Mouse (Mus musculus): Measurements from ENCODE around the gene Kpnb1.
"Not testable (repeated sequence)": the region's sequence is repeated elsewhere in the genome, so short reads cannot be mapped to it uniquely, and the experiment has no call there.

Gene Kpnb1

DNA sequence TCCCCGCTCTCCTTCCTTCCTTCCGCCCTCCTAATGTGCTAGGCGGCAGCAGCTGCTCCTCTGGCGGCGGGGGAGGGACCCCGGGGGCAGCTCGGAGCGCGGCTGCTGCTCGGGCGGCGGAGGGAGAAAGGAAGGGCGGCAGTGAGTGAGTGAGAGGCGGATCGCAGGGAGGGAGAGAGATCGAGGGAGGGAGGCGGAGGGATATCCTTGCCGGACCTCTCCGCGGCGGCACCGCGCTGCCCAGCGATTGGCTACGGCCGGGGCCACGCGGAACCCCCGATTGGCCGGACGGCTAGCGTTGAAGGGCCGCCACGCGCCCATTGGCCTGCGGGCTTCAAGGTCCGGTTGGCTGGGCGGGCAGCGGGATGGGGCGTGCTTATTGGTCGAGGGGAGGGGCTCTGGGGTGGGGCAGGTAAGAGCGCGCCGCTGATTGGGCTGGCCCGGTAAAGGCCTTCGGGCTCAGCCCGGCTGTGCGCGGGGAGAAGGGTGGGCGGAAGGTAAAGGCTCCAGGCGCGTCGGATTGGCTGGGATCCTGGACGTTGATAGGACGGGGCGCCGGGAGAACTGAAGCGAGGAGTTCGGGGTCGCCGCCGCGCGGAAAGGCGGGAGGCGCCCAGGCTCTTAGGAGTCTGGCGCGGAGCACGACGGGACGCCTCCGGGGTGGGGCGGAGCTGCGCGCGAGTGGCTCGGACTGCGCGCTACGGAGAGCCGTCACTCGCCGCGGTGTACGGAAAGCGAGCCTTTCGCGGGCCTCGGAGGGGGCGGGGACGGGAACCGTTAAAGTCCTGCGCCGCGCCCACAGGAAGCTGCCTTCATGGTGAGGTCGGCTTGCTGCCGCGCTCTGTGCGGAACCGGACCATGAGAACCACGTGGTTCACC is at the start of gene Kpnb1:
Kpnb1 (minus strand) TSS at position 118 of the 879 bp plus-strand sequence.
- DNase-seq = peak; percentile 100

DNA sequence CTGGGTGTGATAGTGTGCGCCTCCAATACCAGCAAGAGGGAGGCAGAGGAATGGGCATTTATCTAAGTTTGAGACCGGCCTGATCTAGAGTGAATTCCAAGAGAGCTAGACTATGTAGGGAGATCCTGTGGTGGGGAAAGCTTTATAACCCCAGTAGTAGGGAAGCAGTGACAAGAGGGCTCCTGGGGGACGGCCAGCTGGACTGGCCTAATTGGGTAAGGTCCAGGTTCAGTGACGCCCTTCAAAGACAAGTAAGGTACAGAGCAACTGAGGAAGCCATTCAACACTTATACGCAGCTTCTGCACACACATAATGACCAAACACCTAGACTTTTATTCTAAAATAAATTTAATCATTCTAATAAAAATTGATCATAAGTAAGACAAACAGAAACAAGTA is 44.8 kb upstream of the Kpnb1 start:
- DNase-seq = no peak

DNA sequence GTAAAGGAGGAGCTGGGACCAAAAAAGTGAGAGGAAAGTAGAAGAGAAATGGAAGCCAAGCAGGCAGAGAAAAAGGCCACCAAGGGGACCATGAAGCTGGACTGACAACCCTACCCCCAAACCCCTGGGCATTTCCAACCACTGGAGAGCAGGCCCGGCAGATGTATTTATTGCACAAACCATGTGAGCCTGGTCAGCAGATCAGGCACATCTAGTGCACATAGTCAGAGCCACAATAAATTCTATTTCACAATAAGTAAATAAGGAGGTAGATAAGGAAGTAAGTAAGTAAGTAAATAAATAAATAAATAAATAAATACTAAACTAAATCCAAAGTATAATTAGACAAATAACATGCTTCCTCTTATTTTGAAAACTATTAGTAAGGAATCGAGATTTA is 41.7 kb upstream of the Kpnb1 start:
- no peak for DNase-seq

DNA sequence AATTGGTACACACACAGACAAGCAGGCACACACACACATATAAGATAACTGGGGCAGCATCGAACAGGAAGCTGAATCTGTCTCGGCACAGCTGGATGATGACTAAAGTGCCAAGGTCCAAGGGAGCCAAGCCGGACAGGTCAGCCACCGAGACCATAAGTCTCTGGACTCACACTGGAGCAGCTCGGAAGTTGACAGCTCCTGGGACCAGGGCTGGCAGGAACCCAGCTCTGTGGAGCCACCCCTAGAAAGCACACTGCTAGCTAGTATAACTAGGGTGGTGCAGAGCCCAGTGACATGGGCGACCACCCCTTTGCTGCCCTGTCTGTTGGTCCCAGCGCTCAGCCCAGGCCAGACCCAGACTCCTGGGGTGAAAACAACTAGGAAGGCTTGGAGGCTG is 41.3 kb upstream of the Kpnb1 start:
- no peak for DNase-seq

DNA sequence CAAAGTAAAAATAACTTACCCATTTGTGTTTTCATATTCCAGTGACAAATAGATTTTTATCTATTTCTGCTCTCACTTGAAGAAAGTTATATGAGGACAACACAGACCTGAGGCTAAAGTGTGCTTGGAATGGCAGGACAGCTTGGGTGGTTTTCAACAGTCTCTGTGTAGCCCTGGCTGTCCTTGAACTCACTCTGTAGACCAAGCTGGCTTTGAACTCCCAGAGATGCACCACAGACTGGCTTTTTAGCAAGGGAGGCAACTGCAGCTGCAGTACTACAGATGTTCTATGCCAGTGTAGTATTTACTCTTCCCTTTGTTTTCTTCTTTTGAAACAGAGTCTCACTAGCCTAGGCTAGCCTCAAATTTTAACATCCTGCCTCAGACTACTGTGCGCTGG is 38.5 kb upstream of the Kpnb1 start:
- DNase-seq = no peak

DNA sequence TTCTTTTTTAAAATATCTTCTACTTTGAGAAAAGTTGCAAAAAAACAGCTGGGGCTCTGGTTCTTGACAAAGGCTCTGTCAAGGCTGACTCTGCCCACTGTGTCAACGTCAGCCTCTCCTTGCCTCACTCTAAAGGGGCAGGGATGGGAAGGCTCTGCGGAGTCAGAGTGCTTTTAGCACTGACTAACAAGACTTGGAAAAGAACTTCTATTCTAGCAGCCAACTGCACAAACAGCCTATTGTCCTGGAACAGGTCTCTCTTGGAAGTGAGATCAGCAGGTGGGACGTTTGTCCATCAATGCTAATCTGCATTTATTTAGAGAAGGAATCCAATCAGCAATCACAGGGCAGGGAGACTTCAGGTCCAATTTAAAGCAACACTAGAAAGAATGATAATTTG is 35.8 kb upstream of the Kpnb1 start:
- DNase-seq = no peak

DNA sequence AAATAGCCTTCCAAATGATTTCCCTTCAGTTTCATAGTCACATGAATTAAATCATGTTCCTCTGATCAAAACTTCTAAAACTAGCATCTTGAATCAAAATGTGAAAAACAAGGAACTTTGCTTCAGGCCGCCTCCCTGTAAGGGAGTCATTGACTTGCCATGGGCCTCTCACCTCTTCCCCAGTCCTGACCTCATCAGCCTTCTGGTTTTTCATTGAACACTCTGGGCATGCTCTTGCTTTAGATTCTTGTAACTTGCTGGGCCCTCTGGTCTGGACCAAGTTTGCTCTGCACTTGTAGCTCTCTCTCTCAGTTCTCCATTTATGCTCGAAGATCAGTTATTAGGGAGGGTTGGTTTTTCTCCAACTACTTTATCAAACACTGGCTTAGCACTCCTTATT is 33.9 kb upstream of the Kpnb1 start:
- DNase-seq = no peak

DNA sequence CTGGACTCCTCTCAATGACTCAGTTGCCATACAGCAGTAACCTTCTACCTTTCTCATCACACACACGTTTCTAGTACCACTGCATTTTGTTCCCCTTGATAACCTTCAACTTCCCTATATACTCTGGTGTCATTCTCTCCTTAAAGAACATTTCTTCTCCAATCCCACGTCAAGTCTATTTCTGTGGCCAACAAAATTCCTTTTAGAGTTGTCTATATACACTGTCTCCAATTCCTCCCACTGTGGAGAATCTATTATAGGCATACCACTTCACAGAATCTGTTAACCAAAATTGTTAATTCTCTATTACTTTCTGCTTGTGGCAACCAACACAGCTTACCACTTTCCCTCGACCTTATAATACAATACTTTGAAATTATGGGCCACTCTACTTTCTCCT is 32.5 kb upstream of the Kpnb1 start:
- no peak for DNase-seq

DNA sequence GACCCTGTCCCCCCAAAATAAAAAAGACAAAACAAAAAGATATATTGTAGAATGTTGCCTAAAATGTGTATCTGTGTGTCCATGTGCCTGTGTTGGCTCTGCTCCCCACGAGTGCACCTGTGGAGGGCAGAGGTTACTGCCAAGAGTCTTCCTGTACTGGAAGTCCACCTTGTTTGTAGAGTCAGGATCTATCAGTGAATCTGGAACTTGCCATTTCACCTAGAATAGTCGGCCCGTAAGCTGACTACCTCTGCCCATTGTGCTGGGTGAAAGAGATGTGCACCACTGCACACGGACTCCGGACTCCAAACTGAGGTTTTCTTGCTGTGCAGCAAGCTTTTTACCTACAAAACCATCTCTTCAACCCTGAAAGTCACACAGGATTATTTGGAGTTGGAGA is 26.7 kb upstream of the Kpnb1 start:
- no peak for DNase-seq

DNA sequence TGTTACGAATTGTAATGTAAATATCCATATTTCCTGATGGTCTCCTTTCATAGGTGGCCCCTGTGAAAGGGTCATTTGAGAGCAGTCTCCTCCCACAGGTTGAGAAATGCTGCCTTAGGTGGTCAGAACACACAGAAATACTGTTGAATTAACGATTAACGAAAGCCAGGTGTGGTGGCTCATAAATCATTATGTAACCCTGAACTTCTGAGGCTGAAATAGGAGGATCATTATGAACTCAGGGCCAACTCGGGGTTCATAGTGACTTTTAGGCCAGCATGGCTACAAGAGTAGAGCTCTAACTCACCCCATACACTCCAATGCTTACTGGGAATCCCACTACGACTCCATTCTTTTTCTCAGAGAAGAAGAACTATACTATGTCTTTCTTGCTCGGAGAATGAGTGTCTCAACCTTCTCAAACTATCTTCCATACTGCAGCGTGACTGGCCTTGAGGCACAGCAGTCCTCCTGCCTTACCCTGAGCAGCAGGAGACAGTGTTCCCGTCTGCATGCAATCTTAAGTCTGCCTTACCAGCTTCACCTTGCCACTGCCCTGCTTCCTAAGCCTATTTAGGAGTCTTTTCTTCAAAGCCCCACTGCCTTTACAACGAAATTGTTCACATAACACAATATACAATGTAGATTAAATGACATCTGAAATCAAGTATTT is 23.2 kb upstream of the Kpnb1 start:
- DNase-seq = peak; percentile 32

DNA sequence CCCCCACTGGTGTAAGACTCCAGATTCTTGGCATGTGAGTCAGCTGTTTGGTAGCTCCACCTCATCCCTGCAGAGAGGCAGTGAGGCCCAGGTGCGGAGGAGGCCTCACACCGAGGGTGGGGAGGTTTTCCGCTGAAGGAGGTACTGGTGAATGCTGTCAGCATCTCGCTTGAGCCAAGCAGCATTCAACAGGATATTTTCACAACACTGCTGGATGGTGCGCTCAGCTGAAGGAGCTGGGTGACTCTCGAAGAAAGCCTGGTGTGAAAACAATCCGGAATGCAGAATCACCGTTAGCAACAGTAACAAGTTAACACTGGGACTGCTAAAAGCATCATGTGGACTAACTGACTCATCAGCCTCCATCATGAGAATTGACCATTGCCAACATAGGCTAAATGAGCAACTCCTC is 19.3 kb upstream of the Kpnb1 start:
- no peak for DNase-seq

DNA sequence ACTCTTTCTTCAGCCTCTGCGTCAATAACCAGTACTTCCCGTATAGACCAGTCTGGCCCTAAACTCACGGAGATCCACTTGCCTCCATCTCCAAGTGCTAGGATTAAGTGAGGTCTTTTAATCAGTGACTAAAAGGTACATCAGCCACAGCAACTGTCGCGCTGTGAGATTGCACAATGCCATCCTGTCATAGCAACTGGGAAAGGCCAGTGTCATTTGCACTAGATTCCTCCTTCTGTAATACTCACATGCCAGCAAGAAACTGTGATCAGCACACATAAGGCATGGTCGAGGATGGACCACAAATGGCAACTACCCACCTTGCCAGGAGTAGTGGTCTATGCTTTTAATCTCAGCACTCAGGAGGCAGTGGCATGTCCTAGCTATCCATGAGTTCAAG is 11.8 kb upstream of the Kpnb1 start:
- DNase-seq = no peak

DNA sequence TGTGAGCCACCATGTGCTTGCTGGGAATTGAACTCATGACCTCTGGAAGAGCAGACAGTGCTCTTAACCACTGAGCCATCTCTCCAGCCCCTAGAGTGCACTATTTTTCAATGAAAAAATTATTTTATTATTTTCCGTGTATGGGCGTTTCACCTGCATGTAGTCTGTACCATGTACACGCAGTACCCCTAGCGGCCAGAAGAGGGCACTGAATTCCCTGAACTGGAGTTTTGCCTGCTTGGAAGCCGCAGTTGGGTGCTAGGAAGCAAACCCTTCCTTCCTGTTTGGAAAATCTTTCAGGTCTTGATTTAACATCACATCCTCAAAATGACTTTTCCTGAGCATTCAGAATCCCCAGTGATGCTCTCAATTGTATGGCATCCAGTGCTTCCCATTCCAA is 10.9 kb upstream of the Kpnb1 start:
- peak; percentile 54 for DNase-seq

DNA sequence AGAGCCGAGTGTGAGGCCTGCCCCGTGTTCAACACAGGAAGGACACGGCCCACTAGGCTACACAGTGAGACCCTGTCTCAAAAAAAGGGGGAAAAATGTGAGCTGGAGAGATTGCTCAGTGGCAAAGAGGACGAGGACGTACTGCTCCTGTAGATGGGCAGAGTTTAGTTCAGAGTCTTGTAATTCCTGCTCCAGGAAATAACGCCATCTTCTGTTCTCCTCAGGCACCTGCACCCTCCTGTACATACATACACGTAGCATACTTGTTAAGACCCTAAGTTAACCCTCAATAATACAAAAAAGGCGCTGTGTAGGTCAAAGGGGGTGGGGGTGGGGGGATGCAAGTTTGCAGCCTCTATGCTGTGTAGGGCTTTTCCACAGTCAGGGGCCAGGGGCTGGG is 9.3 kb upstream of the Kpnb1 start:
- no peak for DNase-seq

DNA sequence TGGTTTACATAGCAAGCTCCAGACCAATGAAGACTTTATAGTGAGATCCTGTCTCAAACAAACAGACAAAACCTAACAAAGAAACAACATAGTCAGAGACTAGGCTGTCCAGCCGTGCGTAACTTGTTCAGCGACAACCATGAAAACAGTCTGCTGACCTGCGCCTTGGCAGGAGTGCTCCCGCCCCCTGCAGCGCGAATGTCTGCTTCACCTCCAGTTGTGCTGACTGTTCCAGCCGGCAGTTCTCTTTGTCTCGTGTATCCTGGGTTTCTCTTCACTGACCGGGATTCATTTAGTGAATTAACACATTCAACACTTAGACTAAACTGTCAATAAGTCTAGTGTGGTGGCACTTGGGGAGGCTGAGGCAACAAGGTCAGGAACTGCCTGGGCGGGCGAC is 8.9 kb upstream of the Kpnb1 start:
- no peak for DNase-seq

DNA sequence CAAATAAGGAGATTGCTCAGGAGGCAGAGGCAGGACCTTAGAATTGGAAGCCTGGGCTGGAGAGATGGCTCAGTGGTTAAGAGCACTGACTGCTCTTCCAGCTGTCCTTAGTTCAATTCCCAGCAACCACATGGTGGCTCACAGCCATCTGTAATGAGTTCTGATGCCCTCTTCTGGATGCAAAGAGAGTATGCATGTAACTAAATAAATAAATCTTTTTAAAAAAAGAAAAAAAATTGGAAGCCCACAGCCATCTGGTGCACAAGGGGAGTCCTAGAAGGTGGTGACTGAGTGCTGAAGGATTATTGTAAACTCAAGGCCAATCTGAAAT is 4.9 kb upstream of the Kpnb1 start:
- DNase-seq = no peak

DNA sequence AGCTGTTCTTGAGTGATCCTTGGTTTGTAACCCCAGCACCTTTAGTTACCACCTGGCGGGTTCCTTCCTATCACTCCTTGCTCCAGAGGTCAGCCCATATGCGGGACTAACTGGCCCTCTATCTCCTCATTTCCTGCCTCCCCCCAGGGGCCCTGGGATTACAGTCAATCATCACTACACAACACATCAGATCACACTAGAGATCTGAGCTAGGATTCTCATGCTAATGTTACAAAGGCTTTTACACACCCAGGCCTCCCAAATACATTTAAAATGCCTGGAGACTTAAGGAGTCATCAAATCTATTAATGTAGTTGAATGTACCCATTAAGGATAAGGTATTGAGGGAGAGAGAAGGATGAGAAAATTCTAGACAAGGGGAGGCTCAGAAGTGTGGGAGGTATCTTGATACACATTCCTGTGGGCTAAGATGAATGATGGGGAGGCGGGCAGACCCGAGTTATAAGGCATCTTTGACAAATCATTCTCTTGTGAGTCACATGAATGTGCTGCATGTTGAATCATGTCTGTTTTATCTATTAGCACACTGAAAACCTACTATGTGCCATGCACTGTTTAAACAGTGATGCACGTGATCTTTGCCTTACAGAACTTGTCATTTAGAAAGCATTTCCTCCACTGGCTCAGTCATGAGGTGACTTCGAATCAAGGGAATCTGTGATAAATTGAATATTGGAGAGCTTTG is 4.4 kb upstream of the Kpnb1 start:
- no peak for DNase-seq

DNA sequence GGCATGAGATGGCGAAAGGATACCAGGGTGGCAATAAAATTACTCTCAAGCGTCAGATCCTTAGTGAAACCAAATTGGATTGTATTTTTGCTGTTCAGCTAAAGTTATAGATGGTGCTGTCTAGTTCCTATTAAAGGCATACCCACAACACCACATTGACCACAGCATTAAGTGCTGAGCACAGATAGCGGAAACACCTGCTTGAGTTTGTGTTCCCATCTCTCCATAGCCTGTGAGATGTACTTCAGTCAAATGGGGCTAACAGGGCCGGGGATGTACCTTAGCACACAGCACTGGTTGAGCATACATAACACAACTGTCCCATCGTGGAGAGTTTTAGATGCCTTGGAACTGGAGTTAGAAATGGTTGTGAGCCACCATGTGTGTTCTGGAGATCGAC is 3.3 kb upstream of the Kpnb1 start:
- DNase-seq = no peak

DNA sequence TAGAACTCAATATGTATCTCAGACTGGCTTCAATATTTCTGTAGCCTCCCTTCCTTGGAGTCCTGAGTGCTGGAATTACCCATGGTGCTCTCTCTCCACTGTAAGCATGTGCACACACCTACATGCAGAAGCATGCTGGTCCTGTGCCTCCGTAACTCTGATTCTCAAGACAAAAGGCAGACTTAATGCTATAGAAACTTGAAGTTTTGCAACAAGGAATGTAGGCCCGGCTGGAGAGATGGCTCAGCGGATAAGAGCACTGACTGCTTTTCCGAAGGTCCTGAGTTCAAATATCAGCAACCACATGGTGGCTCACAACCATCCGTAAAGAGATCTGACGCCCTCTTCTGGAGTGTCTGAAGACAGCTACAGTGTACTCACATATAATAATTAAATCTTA is 2.0 kb upstream of the Kpnb1 start:
- DNase-seq = not testable (repeated sequence)

DNA sequence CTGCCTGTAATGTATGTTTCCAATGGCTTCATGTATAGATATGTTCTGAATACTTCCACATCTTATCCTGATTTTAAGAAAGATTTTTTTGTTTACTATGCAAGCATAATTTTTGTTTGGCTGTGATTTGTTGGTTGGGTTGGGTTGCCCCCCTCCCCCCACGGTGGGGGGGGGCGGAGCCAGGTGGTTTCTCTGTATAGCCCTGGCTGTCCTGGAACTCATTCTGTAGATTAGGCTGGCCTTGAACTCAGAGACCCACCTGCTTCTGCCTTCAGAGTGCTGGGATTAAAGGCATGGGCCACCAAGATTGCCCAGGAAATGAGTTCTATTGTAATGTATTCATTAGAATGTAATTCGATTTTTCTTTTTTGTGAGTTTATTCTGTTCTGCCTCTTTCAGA is 1.6 kb upstream of the Kpnb1 start:
- DNase-seq = no peak

DNA sequence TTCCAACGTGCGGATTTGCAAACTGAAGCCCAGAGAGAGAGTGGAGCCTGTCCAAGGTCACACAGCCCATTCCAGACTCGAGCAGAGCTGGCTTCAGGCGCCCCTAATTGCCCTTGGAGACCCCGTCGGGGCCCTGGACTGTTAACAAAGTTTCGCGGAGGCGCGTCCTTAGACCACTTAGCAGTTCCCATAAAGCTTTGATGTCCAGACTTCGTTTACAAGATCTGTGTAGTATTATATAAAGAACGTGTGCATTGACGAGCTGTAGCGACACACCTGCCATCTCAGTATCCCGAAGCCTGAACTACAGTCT is 918 bp upstream of the Kpnb1 start:
- no peak for DNase-seq

DNA sequence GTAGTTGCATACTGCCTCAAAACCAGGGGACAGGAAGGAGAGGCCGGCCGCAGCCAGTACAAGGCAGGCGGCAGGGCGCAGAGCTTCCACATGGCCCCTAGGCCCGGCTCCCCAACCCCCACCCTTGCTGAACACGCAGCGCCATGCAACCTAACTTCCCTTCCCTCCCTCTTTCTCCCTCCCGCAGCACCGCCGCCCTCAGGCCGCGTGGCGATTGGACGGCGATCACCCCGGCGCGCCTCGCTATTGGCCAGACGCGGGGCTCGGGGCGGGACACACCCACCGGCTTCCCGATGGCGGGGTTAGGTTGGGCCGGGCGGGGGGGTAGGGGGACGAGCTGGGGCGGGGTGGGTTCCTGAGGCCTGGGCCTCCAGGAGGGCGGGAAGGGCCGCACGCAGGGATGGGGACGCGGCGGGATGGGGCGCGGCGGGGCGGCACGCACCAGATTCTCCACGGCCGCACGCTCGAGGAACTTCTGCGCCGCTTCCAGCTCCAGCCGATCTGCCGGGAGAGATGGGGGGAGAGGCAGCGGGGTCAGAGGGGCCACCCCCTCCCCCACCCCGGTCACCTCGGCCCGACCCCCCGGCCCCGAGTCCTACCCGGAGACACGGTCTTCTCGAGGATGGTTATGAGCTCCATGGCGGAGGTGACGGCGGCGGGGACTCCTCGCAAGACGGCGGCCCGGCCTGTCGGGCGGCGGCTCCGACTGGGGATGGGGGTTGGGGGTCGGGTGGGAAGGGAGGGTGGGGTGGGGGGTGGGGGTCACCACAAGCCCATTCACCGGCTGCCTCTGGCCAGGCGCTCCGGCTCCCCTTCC is 526 bp downstream of the Kpnb1 start:
- DNase-seq = peak; percentile 98

Measured in embryo, embryonic 11 days (tissue).